Mouse (Mus musculus) inflammation-experienced regulatory T-cells, adult 6 months (primary cell): ENCODE results near the gene Ptprj. TPM values are rescaled to one million over a fixed set of nuclear protein-coding genes. Genes with fewer than 3 reads are reported as not detected.
"Not testable (repeated sequence)": the region's sequence is repeated elsewhere in the genome, so short reads cannot be mapped to it uniquely, and the experiment has no call there.

Experiments
- ATAC-seq: one replicate; pipeline ENCODE4 v1.8.0; 2017
- polyA plus RNA-seq, 3 experiments: library from polyadenylated mRNA; unstranded; fragments of 100-300 nt; shearing (Covaris generic); gene quantifications; one replicate each; pipeline ENCODE4 v1.2.1; 2017

The Ptprj gene
- polyA plus RNA-seq, 3 experiments from 2014 or later: 4.2 to 5.4 (median 4.8) TPM

GRCm38 (mm10) chr2:90474593-90475405 is 105.6 kb downstream of the Ptprj start:
- ATAC-seq: peak; percentile 97

- no peak for ATAC-seq
These were observed 107.7 kb downstream of the Ptprj start for GRCm38 (mm10) chr2:90472701-90473100.

- no peak for ATAC-seq
These were observed 110.3 kb downstream of the Ptprj start for GRCm38 (mm10) chr2:90470122-90470521.

- ATAC-seq: no peak
These were observed 114.0 kb downstream of the Ptprj start for GRCm38 (mm10) chr2:90466480-90466879.

GRCm38 (mm10) chr2:90463735-90464134 is 116.7 kb downstream of the Ptprj start:
- no peak for ATAC-seq

- no peak for ATAC-seq
These were observed 118.2 kb downstream of the Ptprj start for GRCm38 (mm10) chr2:90462252-90462651.

GRCm38 (mm10) chr2:90457946-90458345 is 122.5 kb downstream of the Ptprj start:
- ATAC-seq: no peak

- ATAC-seq: no peak
These were observed 128.1 kb downstream of the Ptprj start for GRCm38 (mm10) chr2:90452380-90452779.

GRCm38 (mm10) chr2:90448967-90449740 is 131.3 kb downstream of the Ptprj start:
- no peak for ATAC-seq

GRCm38 (mm10) chr2:90443811-90444210 is 136.6 kb downstream of the Ptprj start:
- no peak for ATAC-seq

GRCm38 (mm10) chr2:90441811-90442210 is 138.6 kb downstream of the Ptprj start:
- not testable (repeated sequence) for ATAC-seq

- not testable (repeated sequence) for ATAC-seq
These were observed 140.3 kb downstream of the Ptprj start for GRCm38 (mm10) chr2:90440169-90440568.

GRCm38 (mm10) chr2:90437453-90437852 is 143.0 kb downstream of the Ptprj start:
- ATAC-seq: not testable (repeated sequence)

GRCm38 (mm10) chr2:90429782-90430181 is 150.7 kb downstream of the Ptprj start:
- ATAC-seq: not testable (repeated sequence)

GRCm38 (mm10) chr2:90428988-90429717 is 151.3 kb downstream of the Ptprj start:
- not testable (repeated sequence) for ATAC-seq

GRCm38 (mm10) chr2:90424937-90425336 is 155.5 kb downstream of the Ptprj start:
- not testable (repeated sequence) for ATAC-seq

- ATAC-seq: not testable (repeated sequence)
These were observed 158.2 kb downstream of the Ptprj start for GRCm38 (mm10) chr2:90422282-90422681.

- not testable (repeated sequence) for ATAC-seq
These were observed 166.2 kb downstream of the Ptprj start for GRCm38 (mm10) chr2:90414110-90414821.

- ATAC-seq: not testable (repeated sequence)
These were observed 181.8 kb downstream of the Ptprj start, which contains the start of gene Olfr1274-ps for GRCm38 (mm10) chr2:90398633-90399107. Gene Olfr1274-ps, plus strand, starts transcription at chr2:90398683.
